In genomic region chr14:104467966-104468622, GRCm38 (mm10) we compare ENCODE assay signal across 9 mouse cellular contexts. TPM values are rescaled to one million over a fixed set of nuclear protein-coding genes. Genes with fewer than 3 reads are reported as not detected.
A peak's percentile ranks its signal among the peaks of the same experiment; 100 is the strongest.
DNase-seq lines count a peak whose midpoint lies in the region; ATAC-seq and TF ChIP-seq lines count a peak whose summit lies in the region.
"Had no signal": no experiment of that assay in that cellular context is flagged by ENCODE, and none has a peak within 500 bp of the region (broad histone marks: within the 10 kb centered on the region; RNA-seq: fewer than 3 reads in every experiment).

Pou4f1 (minus strand) TSS chr14:104467999.

- under 1% methylated on average over 62 of the region's 62 CpGs for WGBS in embryonic facial prominence, embryonic 12.5 days
- under 1% methylated on average over 61 of the region's 62 CpGs for WGBS in limb, embryonic 15.5 days
- under 1% methylated on average over 62 of the region's 62 CpGs for WGBS in midbrain, embryonic 15.5 days

- H3K9ac ChIP-seq in embryonic facial prominence, embryonic 12.5 days = peak within 1 kb of the TSS; percentile 34
- H3K9ac ChIP-seq in limb, embryonic 15.5 days = no peak within 1 kb of the TSS
- peak within 1 kb of the TSS; percentile 60 for H3K9ac ChIP-seq in midbrain, embryonic 15.5 days

- peak; percentile 51 for ATAC-seq in G1E (ENCODE audit: extremely low read depth, insufficient number of reproducible peaks, low FRiP score, poor library complexity, severe bottlenecking)
- peak; percentile 84 for ATAC-seq in embryonic facial prominence, embryonic 12.5 days (ENCODE audit: insufficient number of reproducible peaks, insufficient read depth, low FRiP score, low TSS enrichment)
- ATAC-seq in limb, embryonic 15.5 days (ENCODE audit: insufficient number of reproducible peaks, low FRiP score, low TSS enrichment, low read depth) = peak; percentile 63; the same call in 1 of the 2 replicates
- ATAC-seq in midbrain, embryonic 15.5 days (replicated peaks) = peak; percentile 95

- H3K4me3 ChIP-seq in G1E (ENCODE audit: low read depth, low read length) = peak within 1 kb of the TSS; percentile 75
- H3K4me3 ChIP-seq in embryonic facial prominence, embryonic 12.5 days = peak within 1 kb of the TSS; percentile 48
- H3K4me3 ChIP-seq in limb, embryonic 15.5 days = peak within 1 kb of the TSS; percentile 52
- peak within 1 kb of the TSS; percentile 63 for H3K4me3 ChIP-seq in midbrain, embryonic 15.5 days

- H3K36me3 ChIP-seq in G1E (replicated peaks) = peaks cover 24% of the 10 kb centered on the region
- no peaks in the 10 kb centered on the region for H3K36me3 ChIP-seq in embryonic facial prominence, embryonic 12.5 days
- H3K36me3 ChIP-seq in limb, embryonic 15.5 days = no peaks in the 10 kb centered on the region
- no peaks in the 10 kb centered on the region for H3K36me3 ChIP-seq in midbrain, embryonic 15.5 days (replicated peaks)

- H3K27ac ChIP-seq in embryonic facial prominence, embryonic 12.5 days = no peak within 1 kb of the TSS
- no peak within 1 kb of the TSS for H3K27ac ChIP-seq in limb, embryonic 15.5 days
- peak within 1 kb of the TSS; percentile 82 for H3K27ac ChIP-seq in midbrain, embryonic 15.5 days

- intact Hi-C loops in heart, postnatal 14 days (cut with DNase I) = no loop called here

- DNase-seq in CD4-positive helper T cell, adult 2 months (ENCODE audit: low read depth, low spot score) = peak; percentile 81
- peak; percentile 92 for DNase-seq in G1E (ENCODE audit: low spot score)
- peak; percentile 58 to 70 for DNase-seq in heart, postnatal 14 days
- peak; percentile 76 for DNase-seq in thymus, postnatal 14 days
- DNase-seq in layer of hippocampus, adult 9-10 months (ENCODE audit: low spot score) = no peak

- H3K27me3 ChIP-seq in G1E (ENCODE audit: insufficient read depth, low read length) = peaks cover 18% of the 10 kb centered on the region
- H3K27me3 ChIP-seq in embryonic facial prominence, embryonic 12.5 days = peaks cover 89% of the 10 kb centered on the region
- H3K27me3 ChIP-seq in limb, embryonic 15.5 days = peaks cover 96% of the 10 kb centered on the region
- H3K27me3 ChIP-seq in midbrain, embryonic 15.5 days (replicated peaks) = peaks cover 67% of the 10 kb centered on the region

- TF ChIP-seq CTCF in G1E (IDR thresholded peaks at IDR 0.05; ENCODE audit: low read depth, low read length) = no peak

- H3K4me1 ChIP-seq in G1E (ENCODE audit: insufficient read depth, low read depth, low read length) = peaks cover 66% of the 10 kb centered on the region
- peaks cover 15% of the 10 kb centered on the region; the same call in 1 of the 2 replicates for H3K4me1 ChIP-seq in embryonic facial prominence, embryonic 12.5 days
- H3K4me1 ChIP-seq in limb, embryonic 15.5 days = peaks cover 38% of the 10 kb centered on the region
- H3K4me1 ChIP-seq in midbrain, embryonic 15.5 days = peaks cover 37% of the 10 kb centered on the region

- H3K4me2 ChIP-seq in embryonic facial prominence, embryonic 12.5 days (replicated peaks) = peak within 1 kb of the TSS; percentile 77
- peak within 1 kb of the TSS; percentile 92 for H3K4me2 ChIP-seq in limb, embryonic 15.5 days
- H3K4me2 ChIP-seq in midbrain, embryonic 15.5 days = peak within 1 kb of the TSS; percentile 86

- peaks cover 6% of the 10 kb centered on the region for H3K9me3 ChIP-seq in G1E (replicated peaks)
- H3K9me3 ChIP-seq in embryonic facial prominence, embryonic 12.5 days = no peaks in the 10 kb centered on the region
- H3K9me3 ChIP-seq in limb, embryonic 15.5 days = no peaks in the 10 kb centered on the region
- no peaks in the 10 kb centered on the region for H3K9me3 ChIP-seq in midbrain, embryonic 15.5 days

RNA-seq across cellular contexts. Expression of gene Pou4f1, which starts in this region (rescaled TPM):
- total RNA-seq in G1E (2014; fragmentation: Nextera tagmentation) = 23.9 and 39.9 TPM in 2 replicates
- 15.0 and 23.3 TPM in 2 replicates for total RNA-seq in G1E (2017)
- 13.6 and 16.5 TPM in 2 replicates for polyA plus RNA-seq in G1E (2012)
- 15.9 and 19.5 TPM in 2 replicates for polyA plus RNA-seq in embryonic facial prominence, embryonic 12.5 days (2016; fragmentation: Nextera tagmentation; extraction: Ambion mirVana)
- total RNA-seq in heart, postnatal 14 days (2021) = under 1 TPM in 1 of 2 experiments, not detected in 1; 0.05 TPM
- 0.76 and 0.77 TPM in 2 replicates for polyA plus RNA-seq in limb, embryonic 15.5 days (2015; fragmentation: Nextera tagmentation; extraction: Ambion mirVana)
- 66.1 and 70.7 TPM in 2 replicates for polyA plus RNA-seq in midbrain, embryonic 15.5 days (2015; fragmentation: Nextera tagmentation; extraction: Ambion mirVana)
- total RNA-seq: hematopoietic stem cell, adult 5-6 weeks had no signal

Comparison
In these comparisons a context has a peak if more than half of its experiments do, and no peak if none do; other contexts are left out.
1. RNA of gene Pou4f1 (total RNA-seq): 15.0 to 39.9 TPM in G1E; 0.05 TPM in heart, postnatal 14 days; every median in the first group is over 10 times any median in the second.
2. Peak in DNase-seq in heart, postnatal 14 days; RNA of the gene not detected or under 1 TPM.
3. Peak in ATAC-seq, H3K4me3 ChIP-seq and H3K4me2 ChIP-seq in limb, embryonic 15.5 days; RNA of the gene not detected or under 1 TPM.
4. Peak in every context shown above with its lines, with median percentiles within 50 percentile points of each other: ATAC-seq, H3K4me3 ChIP-seq and H3K4me2 ChIP-seq.